Mouse (Mus musculus) bone marrow, adult 2 months (tissue): ENCODE measurements around the gene Ppard.

Experiments
- CTCF ChIP-seq: fragments of 200-500 bp; IDR thresholded peaks from 2 replicates; pipeline ENCODE4 v1.5.1; 2011; ENCODE audit warnings: low read length, control low read depth; ENCODE audit not compliant: control insufficient read depth, insufficient read depth
- POLR2A ChIP-seq: fragments of 200-500 bp; IDR thresholded peaks from 2 replicates; pipeline ENCODE4 v1.6.1; 2011; ENCODE audit warnings: low read depth, mild to moderate bottlenecking, control low read depth, low read length, borderline replicate concordance; ENCODE audit not compliant: control insufficient read depth

GRCm38 (mm10) chr17:28213236-28213635, 19.3 kb upstream of the Ppard start:
- TF ChIP-seq CTCF (peak; percentile 69), POLR2A (no peak)
